Mouse (Mus musculus): ENCODE data around the gene Agbl4. TPM values are rescaled to one million over a fixed set of nuclear protein-coding genes. Genes with fewer than 3 reads are reported as not detected.

The Agbl4 gene
- polyA plus RNA-seq, 2 experiments: 0.17 to 0.21 TPM

DNA sequence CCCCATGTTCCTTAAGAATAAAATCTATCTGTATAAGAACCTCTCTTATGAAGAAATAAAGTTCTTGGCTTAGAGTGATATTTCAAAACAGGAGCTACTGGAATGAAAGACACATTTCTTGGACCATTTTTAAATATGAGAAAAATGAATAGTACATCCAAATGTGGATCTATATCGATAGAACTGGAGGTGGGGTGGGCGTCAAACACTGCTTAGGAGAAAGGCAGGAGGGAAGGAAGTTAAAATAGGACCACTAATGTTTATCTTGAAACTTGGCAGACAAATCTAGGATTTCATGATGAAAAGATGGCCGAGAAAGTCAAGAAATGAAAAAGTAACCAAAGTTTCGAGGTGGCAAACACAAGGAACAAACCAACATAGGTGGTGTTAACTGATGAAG lies 391.1 kb downstream of the Agbl4 start:
- no peak for DNase-seq (ENCODE audit: low spot score)
- Histone ChIP-seq H3K4me3 (replicated peaks; ENCODE audit: low read length) (no peak overlapping the region), H3K9ac (ENCODE audit: low read depth, low read length, severe bottlenecking) (no peak overlapping the region), H3K4me2 (replicated peaks; ENCODE audit: low read depth, low read length, severe bottlenecking) (no peak overlapping the region), H3K4me1 (ENCODE audit: control insufficient read depth, insufficient read depth, low read length) (no peaks in the 10 kb centered on the region), H3K36me3 (ENCODE audit: control insufficient read depth, insufficient read depth, low read length) (no peaks in the 10 kb centered on the region), H3K9me3 (ENCODE audit: control insufficient read depth, low read length) (no peaks in the 10 kb centered on the region), H3K27ac (replicated peaks; ENCODE audit: low read depth, low read length) (no peak overlapping the region), H3K27me3 (ENCODE audit: control insufficient read depth, insufficient read depth, low read length) (no peaks in the 10 kb centered on the region)
- ATAC-seq (ENCODE audit: low FRiP score, low read depth): no peak
- 78% methylated on average over 4 of the region's 4 CpGs for WGBS
- no peak for TF ChIP-seq POLR2A (IDR thresholded peaks at IDR 0.05; ENCODE audit: borderline replicate concordance, extremely low read depth, insufficient read depth, insufficient read length)

DNA sequence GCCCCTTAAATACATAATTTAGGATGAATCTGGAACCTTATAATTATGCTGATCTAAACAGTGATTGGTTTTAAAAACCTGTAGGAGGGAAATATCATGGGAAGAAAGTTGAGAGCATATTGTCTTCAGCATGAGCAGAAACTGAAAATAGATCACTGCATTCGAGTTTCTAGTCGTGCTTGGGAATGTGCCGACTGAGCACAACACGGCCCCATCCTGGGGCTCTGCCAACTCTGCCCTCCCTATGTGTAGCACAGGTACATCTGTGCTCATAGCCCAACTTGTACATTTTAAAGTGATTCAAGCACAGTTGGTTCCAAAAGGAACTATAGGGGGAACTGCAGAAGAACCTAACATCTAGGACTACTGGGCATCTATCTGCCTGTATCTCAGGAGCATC lies 402.4 kb downstream of the Agbl4 start:
- H3K27me3 ChIP-seq (ENCODE audit: control insufficient read depth, insufficient read depth, low read length): no peaks in the 10 kb centered on the region

DNA sequence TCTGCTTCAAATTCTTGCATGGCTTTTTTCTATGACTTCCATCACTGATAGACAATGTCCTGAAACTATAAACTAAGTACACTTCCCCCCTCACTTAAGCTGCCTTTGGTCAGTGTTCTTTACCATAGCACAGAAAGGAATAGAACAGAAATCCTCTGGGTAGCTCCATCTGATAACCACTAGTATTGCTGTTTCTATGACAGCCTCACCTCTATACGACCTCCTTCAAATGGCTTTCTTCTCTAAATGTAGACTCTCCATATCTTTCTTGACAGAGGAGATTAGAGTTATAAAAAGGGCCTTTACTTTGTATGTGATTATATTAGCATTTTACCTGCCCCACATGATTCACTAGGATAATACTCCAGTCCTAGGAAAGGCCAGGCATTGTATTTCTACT lies 413.5 kb downstream of the Agbl4 start:
- no peak for TF ChIP-seq POLR2A (IDR thresholded peaks at IDR 0.05; ENCODE audit: borderline replicate concordance, extremely low read depth, insufficient read depth, insufficient read length)

More for the DNA sequence above, 402.4 kb downstream of the Agbl4 start:
- WGBS: 71% methylated on average over 4 of the region's 4 CpGs
- ATAC-seq (ENCODE audit: low FRiP score, low read depth) (no peak), DNase-seq (ENCODE audit: low spot score) (no peak)
- TF ChIP-seq POLR2A (IDR thresholded peaks at IDR 0.05; ENCODE audit: borderline replicate concordance, extremely low read depth, insufficient read depth, insufficient read length): no peak
- Histone ChIP-seq H3K9ac (ENCODE audit: low read depth, low read length, severe bottlenecking) (no peak overlapping the region), H3K9me3 (ENCODE audit: control insufficient read depth, low read length) (no peaks in the 10 kb centered on the region), H3K4me2 (replicated peaks; ENCODE audit: low read depth, low read length, severe bottlenecking) (no peak overlapping the region), H3K36me3 (ENCODE audit: control insufficient read depth, insufficient read depth, low read length) (no peaks in the 10 kb centered on the region), H3K27ac (replicated peaks; ENCODE audit: low read depth, low read length) (no peak overlapping the region), H3K4me1 (ENCODE audit: control insufficient read depth, insufficient read depth, low read length) (no peaks in the 10 kb centered on the region), H3K4me3 (replicated peaks; ENCODE audit: low read length) (no peak overlapping the region)

DNA sequence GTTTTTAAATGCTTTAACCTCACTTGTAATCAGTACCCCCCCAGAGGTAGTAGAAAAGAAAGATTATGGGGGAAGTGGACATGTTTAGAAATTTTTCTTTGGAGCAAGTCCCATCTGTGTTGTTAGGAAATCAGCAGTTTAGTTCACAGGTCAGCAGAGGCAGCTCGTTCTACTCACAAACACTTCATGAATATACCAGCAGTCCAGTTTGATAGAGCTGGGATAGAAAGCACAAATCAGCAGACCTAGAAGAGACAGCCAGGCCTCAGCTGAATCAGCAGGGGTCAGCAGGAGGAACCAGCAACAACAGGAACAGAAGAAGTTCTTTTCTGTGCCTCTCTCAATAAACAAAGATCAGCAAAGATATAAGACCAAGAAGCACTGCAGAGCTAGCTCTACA lies 435.3 kb downstream of the Agbl4 start:
- 56% methylated on average over 1 of the region's 1 CpGs for WGBS
- Histone ChIP-seq H3K9ac (ENCODE audit: low read depth, low read length, severe bottlenecking) (no peak overlapping the region), H3K27me3 (ENCODE audit: control insufficient read depth, insufficient read depth, low read length) (no peaks in the 10 kb centered on the region), H3K27ac (replicated peaks; ENCODE audit: low read depth, low read length) (no peak overlapping the region), H3K4me1 (ENCODE audit: control insufficient read depth, insufficient read depth, low read length) (no peaks in the 10 kb centered on the region), H3K4me3 (replicated peaks; ENCODE audit: low read length) (no peak overlapping the region), H3K9me3 (ENCODE audit: control insufficient read depth, low read length) (no peaks in the 10 kb centered on the region), H3K36me3 (ENCODE audit: control insufficient read depth, insufficient read depth, low read length) (no peaks in the 10 kb centered on the region), H3K4me2 (replicated peaks; ENCODE audit: low read depth, low read length, severe bottlenecking) (no peak overlapping the region)
- no peak for DNase-seq (ENCODE audit: low spot score)
- no peak for ATAC-seq (ENCODE audit: low FRiP score, low read depth)
- TF ChIP-seq POLR2A (IDR thresholded peaks at IDR 0.05; ENCODE audit: borderline replicate concordance, extremely low read depth, insufficient read depth, insufficient read length): no peak

More for the DNA sequence above, 413.5 kb downstream of the Agbl4 start:
- DNase-seq (ENCODE audit: low spot score) (no peak), ATAC-seq (ENCODE audit: low FRiP score, low read depth) (no peak)
- Histone ChIP-seq H3K27me3 (ENCODE audit: control insufficient read depth, insufficient read depth, low read length) (no peaks in the 10 kb centered on the region), H3K27ac (replicated peaks; ENCODE audit: low read depth, low read length) (no peak overlapping the region), H3K36me3 (ENCODE audit: control insufficient read depth, insufficient read depth, low read length) (no peaks in the 10 kb centered on the region), H3K4me1 (ENCODE audit: control insufficient read depth, insufficient read depth, low read length) (no peaks in the 10 kb centered on the region), H3K4me3 (replicated peaks; ENCODE audit: low read length) (no peak overlapping the region), H3K4me2 (replicated peaks; ENCODE audit: low read depth, low read length, severe bottlenecking) (no peak overlapping the region), H3K9ac (ENCODE audit: low read depth, low read length, severe bottlenecking) (no peak overlapping the region), H3K9me3 (ENCODE audit: control insufficient read depth, low read length) (no peaks in the 10 kb centered on the region)
- 64% methylated on average over 1 of the region's 1 CpGs for WGBS

DNA sequence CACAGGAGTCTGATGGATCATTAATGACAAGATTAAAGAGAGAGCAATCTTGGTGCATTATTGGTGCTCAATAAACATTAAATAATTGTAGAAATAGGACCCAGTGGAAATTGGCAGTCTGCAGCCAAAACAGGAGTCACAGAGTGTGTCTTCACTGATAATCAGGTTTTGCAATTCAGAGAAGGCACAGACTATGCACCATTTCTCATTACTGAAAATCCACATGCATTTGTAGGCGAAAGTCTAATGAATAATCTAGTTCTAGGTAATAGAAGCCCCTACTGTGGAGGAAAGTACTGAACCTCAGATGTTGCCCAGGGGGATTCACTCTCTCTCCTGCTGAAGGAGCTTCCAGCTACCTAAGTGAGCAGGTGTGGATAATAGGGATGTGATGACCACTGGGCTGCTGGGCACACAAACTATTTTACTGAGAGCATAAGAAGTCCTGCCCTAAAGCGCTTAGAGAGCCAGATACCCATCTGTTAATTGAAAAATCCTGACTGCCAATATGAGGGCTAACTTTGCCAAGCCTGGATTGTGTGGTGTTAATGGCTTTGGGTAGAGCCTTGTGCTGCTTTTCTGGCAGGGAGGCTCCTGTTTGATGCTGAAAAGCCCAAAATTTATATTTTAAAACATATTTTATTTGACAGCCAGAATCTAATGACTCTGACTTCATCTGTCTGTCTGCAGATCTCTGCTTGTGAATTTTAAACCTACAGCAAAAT lies 482.4 kb downstream of the Agbl4 start:
- no peak overlapping the region for H3K4me2 ChIP-seq (replicated peaks; ENCODE audit: low read depth, low read length, severe bottlenecking)
- DNase-seq (ENCODE audit: low spot score) (no peak), ATAC-seq (ENCODE audit: low FRiP score, low read depth) (no peak)
- no peaks in the 10 kb centered on the region for H3K4me1 ChIP-seq (ENCODE audit: control insufficient read depth, insufficient read depth, low read length)
- no peaks in the 10 kb centered on the region for H3K27me3 ChIP-seq (ENCODE audit: control insufficient read depth, insufficient read depth, low read length)
- H3K27ac ChIP-seq (replicated peaks; ENCODE audit: low read depth, low read length): no peak overlapping the region
- no peak for TF ChIP-seq POLR2A (IDR thresholded peaks at IDR 0.05; ENCODE audit: borderline replicate concordance, extremely low read depth, insufficient read depth, insufficient read length)
- no peak overlapping the region for H3K4me3 ChIP-seq (replicated peaks; ENCODE audit: low read length)
- no peaks in the 10 kb centered on the region for H3K36me3 ChIP-seq (ENCODE audit: control insufficient read depth, insufficient read depth, low read length)
- H3K9ac ChIP-seq (ENCODE audit: low read depth, low read length, severe bottlenecking): no peak overlapping the region
- WGBS: 72% methylated on average over 2 of the region's 2 CpGs
- H3K9me3 ChIP-seq (ENCODE audit: control insufficient read depth, low read length): no peaks in the 10 kb centered on the region
